Mouse (Mus musculus): Measurements from ENCODE around the gene Mpi. TPM values are rescaled to one million over a fixed set of nuclear protein-coding genes. Genes with fewer than 3 reads are reported as not detected.

Gene Mpi
- polyA plus RNA-seq, 1 experiment from 2014 or later = 64.7 TPM

- Histone ChIP-seq H3K27me3 (ENCODE audit: low read depth, poor library complexity, severe bottlenecking) (no peaks in the 10 kb centered on the region), H3K27ac (replicated peaks) (no peak overlapping the region), H3K4me1 (peaks cover 16% of the 10 kb centered on the region), H3K36me3 (peaks cover 77% of the 10 kb centered on the region), H3K4me3 (no peak overlapping the region), H3K9me3 (replicated peaks) (no peaks in the 10 kb centered on the region)
- no peak for DNase-seq (ENCODE audit: low spot score)
- WGBS = 84% methylated on average over 3 of the region's 3 CpGs
Observed at GRCm38 (mm10) chr9:57584991-57585390, 32.4 kb upstream of the Mpi start.

- Histone ChIP-seq H3K9me3 (replicated peaks) (no peaks in the 10 kb centered on the region), H3K4me3 (no peak overlapping the region), H3K27ac (replicated peaks) (no peak overlapping the region), H3K4me1 (no peaks in the 10 kb centered on the region; the same call in 1 of the 2 replicates), H3K36me3 (peaks cover 71% of the 10 kb centered on the region), H3K27me3 (ENCODE audit: low read depth, poor library complexity, severe bottlenecking) (no peaks in the 10 kb centered on the region)
- 86% methylated on average over 6 of the region's 6 CpGs for WGBS
- DNase-seq (ENCODE audit: low spot score) = no peak
Observed at GRCm38 (mm10) chr9:57577144-57577849, 24.7 kb upstream of the Mpi start.

GRCm38 (mm10) chr9:57575577-57575976 lies 23.0 kb upstream of the Mpi start:
- Histone ChIP-seq H3K4me1 (no peaks in the 10 kb centered on the region; the same call in 1 of the 2 replicates), H3K36me3 (peaks cover 70% of the 10 kb centered on the region), H3K27ac (replicated peaks) (no peak overlapping the region), H3K4me3 (no peak overlapping the region), H3K27me3 (ENCODE audit: low read depth, poor library complexity, severe bottlenecking) (no peaks in the 10 kb centered on the region), H3K9me3 (replicated peaks) (no peaks in the 10 kb centered on the region)
- 92% methylated on average over 3 of the region's 3 CpGs for WGBS
- no peak for DNase-seq (ENCODE audit: low spot score)

DNA sequence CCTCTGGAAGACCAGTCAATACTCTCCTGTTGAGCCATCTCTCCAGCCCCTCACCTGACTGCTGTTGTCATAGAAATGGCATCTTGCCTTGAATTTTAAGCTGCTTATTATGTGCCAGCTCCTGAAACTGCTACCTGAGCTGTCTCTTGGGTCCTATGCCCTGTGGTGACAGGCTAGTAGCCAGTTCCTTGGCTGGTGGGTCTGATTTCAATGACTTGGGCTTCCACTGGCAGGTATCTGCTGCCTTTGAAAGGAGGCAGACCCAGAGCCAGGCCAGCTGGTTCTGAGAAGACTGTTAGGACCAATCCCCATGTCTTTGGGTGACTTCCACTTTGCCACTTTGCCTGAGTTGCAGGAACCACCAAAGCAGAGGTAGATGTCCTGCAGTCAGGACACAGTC lies 21.8 kb upstream of the Mpi start:
- Histone ChIP-seq H3K36me3 (peaks cover 69% of the 10 kb centered on the region), H3K9me3 (replicated peaks) (no peaks in the 10 kb centered on the region), H3K27me3 (ENCODE audit: low read depth, poor library complexity, severe bottlenecking) (no peaks in the 10 kb centered on the region), H3K4me1 (no peaks in the 10 kb centered on the region; the same call in 1 of the 2 replicates), H3K4me3 (no peak overlapping the region), H3K27ac (replicated peaks) (no peak overlapping the region)
- no peak for DNase-seq (ENCODE audit: low spot score)

- Histone ChIP-seq H3K9me3 (replicated peaks) (no peaks in the 10 kb centered on the region), H3K36me3 (peaks cover 55% of the 10 kb centered on the region), H3K27me3 (ENCODE audit: low read depth, poor library complexity, severe bottlenecking) (no peaks in the 10 kb centered on the region), H3K4me3 (no peak overlapping the region), H3K4me1 (0 out of 2 replicates have a peak, but pooled peaks cover 3% of the 10 kb centered on the region), H3K27ac (replicated peaks) (no peak overlapping the region)
- WGBS = 94% methylated on average over 6 of the region's 6 CpGs
- no peak for DNase-seq (ENCODE audit: low spot score)
Observed at GRCm38 (mm10) chr9:57568500-57568899, 15.9 kb upstream of the Mpi start.

- no peak for DNase-seq (ENCODE audit: low spot score)
- H3K4me3 ChIP-seq = no peak overlapping the region
- WGBS = 63% methylated on average over 8 of the region's 8 CpGs
- H3K27ac ChIP-seq (replicated peaks) = no peak overlapping the region
- peaks cover 15% of the 10 kb centered on the region for H3K4me1 ChIP-seq
- H3K27me3 ChIP-seq (ENCODE audit: low read depth, poor library complexity, severe bottlenecking) = no peaks in the 10 kb centered on the region
- H3K36me3 ChIP-seq = peaks cover 43% of the 10 kb centered on the region
- no peaks in the 10 kb centered on the region for H3K9me3 ChIP-seq (replicated peaks)
Observed at GRCm38 (mm10) chr9:57566846-57567245, 14.3 kb upstream of the Mpi start.

DNA sequence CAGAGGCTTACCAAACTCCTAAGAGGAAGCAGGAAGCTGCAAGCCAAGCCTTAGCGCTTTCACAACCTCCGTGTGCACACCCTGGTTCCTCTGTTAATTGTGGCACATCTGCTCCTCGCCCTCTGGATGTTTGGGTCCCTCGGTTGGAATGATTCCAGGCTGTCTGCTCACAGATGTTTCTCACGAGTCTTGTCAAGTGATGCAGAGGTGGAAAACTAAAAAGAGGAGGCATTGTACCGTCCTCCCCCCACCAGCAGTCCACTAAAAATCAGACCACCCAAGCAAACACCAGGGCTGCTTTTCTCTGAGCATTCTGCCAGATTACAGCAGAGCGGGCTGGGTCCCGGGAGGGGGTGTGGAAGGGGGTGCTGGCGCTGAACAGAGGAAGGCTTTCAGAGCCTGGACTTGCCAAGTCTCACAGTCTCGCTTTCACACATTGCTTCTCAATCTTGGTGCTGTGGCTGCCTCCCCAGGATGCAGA lies 13.2 kb upstream of the Mpi start:
- 69% methylated on average over 10 of the region's 10 CpGs for WGBS
- H3K27me3 ChIP-seq (ENCODE audit: low read depth, poor library complexity, severe bottlenecking) = no peaks in the 10 kb centered on the region
- no peak overlapping the region for H3K27ac ChIP-seq (replicated peaks)
- H3K9me3 ChIP-seq (replicated peaks) = no peaks in the 10 kb centered on the region
- H3K4me3 ChIP-seq = no peak overlapping the region
- peaks cover 33% of the 10 kb centered on the region for H3K36me3 ChIP-seq
- DNase-seq (ENCODE audit: low spot score) = no peak
- peaks cover 23% of the 10 kb centered on the region for H3K4me1 ChIP-seq

GRCm38 (mm10) chr9:57564609-57565008 lies 12.0 kb upstream of the Mpi start:
- no peak overlapping the region for H3K27ac ChIP-seq (replicated peaks)
- no peak overlapping the region for H3K4me3 ChIP-seq
- peaks cover 23% of the 10 kb centered on the region for H3K36me3 ChIP-seq
- WGBS = 86% methylated on average over 6 of the region's 6 CpGs
- no peak for DNase-seq (ENCODE audit: low spot score)
- H3K4me1 ChIP-seq = peaks cover 28% of the 10 kb centered on the region
- H3K9me3 ChIP-seq (replicated peaks) = no peaks in the 10 kb centered on the region
- H3K27me3 ChIP-seq (ENCODE audit: low read depth, poor library complexity, severe bottlenecking) = no peaks in the 10 kb centered on the region

DNA sequence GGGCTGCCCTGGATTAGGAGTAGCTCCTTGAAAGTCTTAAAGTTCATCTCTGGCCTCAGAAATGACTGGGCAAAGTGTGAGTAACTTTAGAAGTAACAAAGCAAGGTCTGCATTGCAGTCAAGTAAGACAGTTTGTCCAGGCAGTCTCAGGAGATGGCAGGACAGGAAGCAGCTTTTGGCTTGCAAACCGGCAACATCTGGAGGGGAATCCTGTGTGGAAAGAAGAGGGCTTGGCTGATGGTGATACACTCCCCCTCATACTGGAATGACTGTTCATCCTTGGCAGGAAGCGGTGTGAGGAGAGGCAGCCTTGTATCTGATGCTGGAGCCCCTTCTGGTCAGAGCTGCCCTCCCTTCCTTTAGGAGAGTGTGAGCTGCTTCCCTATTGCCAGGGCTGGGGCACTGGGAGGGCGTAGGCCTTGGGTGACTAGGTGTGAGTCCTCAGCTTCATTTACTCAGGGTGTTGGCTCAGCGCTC lies 10.4 kb upstream of the Mpi start:
- Histone ChIP-seq H3K27me3 (ENCODE audit: low read depth, poor library complexity, severe bottlenecking) (no peaks in the 10 kb centered on the region), H3K9me3 (replicated peaks) (no peaks in the 10 kb centered on the region), H3K4me3 (no peak overlapping the region), H3K27ac (replicated peaks) (no peak overlapping the region), H3K4me1 (peaks cover 28% of the 10 kb centered on the region), H3K36me3 (peaks cover 6% of the 10 kb centered on the region)
- no peak for DNase-seq (ENCODE audit: low spot score)
- 80% methylated on average over 4 of the region's 4 CpGs for WGBS

- H3K27ac ChIP-seq (replicated peaks) = no peak overlapping the region
- peak overlapping the region; percentile 81 for H3K4me3 ChIP-seq
- peaks cover 28% of the 10 kb centered on the region for H3K4me1 ChIP-seq
- H3K27me3 ChIP-seq (ENCODE audit: low read depth, poor library complexity, severe bottlenecking) = no peaks in the 10 kb centered on the region
- no peak for DNase-seq (ENCODE audit: low spot score)
- no peaks in the 10 kb centered on the region for H3K36me3 ChIP-seq
- 77% methylated on average over 13 of the region's 13 CpGs for WGBS
- no peaks in the 10 kb centered on the region for H3K9me3 ChIP-seq (replicated peaks)
Observed at GRCm38 (mm10) chr9:57561711-57562099, 9.1 kb upstream of the Mpi start.

DNA sequence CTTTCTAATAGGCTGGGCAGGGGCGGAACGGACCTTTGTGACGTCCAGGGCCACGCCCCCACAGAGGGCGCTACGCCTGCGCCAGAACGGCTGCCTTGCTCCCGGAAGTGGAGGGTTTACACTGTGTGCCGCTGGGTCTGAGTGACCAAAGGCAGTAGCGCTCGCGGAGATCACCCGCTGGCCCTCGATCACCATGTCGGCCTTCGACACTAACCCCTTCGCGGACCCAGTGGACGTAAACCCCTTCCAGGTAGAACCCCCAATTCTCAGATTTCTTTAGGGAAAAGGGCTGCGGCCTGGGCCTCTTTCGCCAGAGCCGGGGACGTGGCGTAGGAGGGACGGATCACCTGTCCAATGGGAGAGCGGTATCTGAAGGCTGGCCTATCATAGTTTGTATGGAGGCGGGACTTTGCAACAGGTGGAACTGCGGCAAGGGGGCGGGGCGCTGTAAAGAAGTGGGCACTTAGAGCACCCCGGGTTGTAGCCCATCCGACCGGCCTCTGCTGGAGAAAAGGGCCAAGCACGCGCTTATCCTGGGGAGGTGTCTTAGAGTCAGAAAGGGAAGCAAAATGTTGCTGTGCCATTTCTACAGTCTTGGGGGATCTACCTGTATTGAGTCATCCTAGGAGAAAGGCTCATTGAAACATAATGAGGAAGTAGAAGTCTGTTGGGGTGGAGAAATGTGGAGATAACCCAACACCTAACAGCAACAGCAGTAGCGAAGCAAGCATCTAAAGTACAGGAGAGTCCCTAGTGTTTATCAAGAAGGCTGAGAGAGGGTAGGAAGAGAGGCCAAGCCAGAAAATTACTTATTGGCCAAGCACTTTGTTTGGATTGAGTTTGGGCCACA lies 8.5 kb upstream of the Mpi start, which contains the start of gene Scamp2:
TSS of gene Scamp2 (plus strand) at position 83 of the 850 bp plus-strand sequence.
- H3K27ac ChIP-seq (replicated peaks) = peak within 1 kb of the TSS; percentile 88

GRCm38 (mm10) chr9:57560263-57560662 lies 7.7 kb upstream of the Mpi start:
- H3K4me3 ChIP-seq = peak overlapping the region; percentile 81
- H3K9me3 ChIP-seq (replicated peaks) = no peaks in the 10 kb centered on the region
- WGBS = 30% methylated on average over 7 of the region's 7 CpGs
- H3K4me1 ChIP-seq = peaks cover 24% of the 10 kb centered on the region
- no peaks in the 10 kb centered on the region for H3K36me3 ChIP-seq
- H3K27ac ChIP-seq (replicated peaks) = peak overlapping the region; percentile 88
- DNase-seq (ENCODE audit: low spot score) = no peak
- no peaks in the 10 kb centered on the region for H3K27me3 ChIP-seq (ENCODE audit: low read depth, poor library complexity, severe bottlenecking)

More for the DNA sequence above, 8.5 kb upstream of the Mpi start, which contains the start of gene Scamp2:
- H3K36me3 ChIP-seq = no peaks in the 10 kb centered on the region
- 1% methylated on average over 37 of the region's 37 CpGs for WGBS
- no peaks in the 10 kb centered on the region for H3K27me3 ChIP-seq (ENCODE audit: low read depth, poor library complexity, severe bottlenecking)
- peak within 1 kb of the TSS; percentile 81 for H3K4me3 ChIP-seq
- H3K9me3 ChIP-seq (replicated peaks) = no peaks in the 10 kb centered on the region
- peak; percentile 95 for DNase-seq (ENCODE audit: low spot score)
- H3K4me1 ChIP-seq = peaks cover 28% of the 10 kb centered on the region

GRCm38 (mm10) chr9:57559568-57559967 lies 7.0 kb upstream of the Mpi start:
- no peak for DNase-seq (ENCODE audit: low spot score)
- no peaks in the 10 kb centered on the region for H3K9me3 ChIP-seq (replicated peaks)
- peaks cover 29% of the 10 kb centered on the region for H3K4me1 ChIP-seq
- H3K4me3 ChIP-seq = no peak overlapping the region
- H3K27me3 ChIP-seq (ENCODE audit: low read depth, poor library complexity, severe bottlenecking) = no peaks in the 10 kb centered on the region
- no peaks in the 10 kb centered on the region for H3K36me3 ChIP-seq
- 85% methylated on average over 2 of the region's 2 CpGs for WGBS
- no peak overlapping the region for H3K27ac ChIP-seq (replicated peaks)

Measured in midbrain, embryonic 10.5 days (tissue).